Mouse (Mus musculus): Measurements from ENCODE around the gene Ccs.

Gene Ccs

GRCm38 (mm10) chr19:4782891-4783290 is 56.2 kb downstream of the Ccs start:
- DNase-seq (ENCODE audit: low read depth, low spot score): no peak
